Mouse (Mus musculus): ENCODE data around the gene Racgap1.

DNA sequence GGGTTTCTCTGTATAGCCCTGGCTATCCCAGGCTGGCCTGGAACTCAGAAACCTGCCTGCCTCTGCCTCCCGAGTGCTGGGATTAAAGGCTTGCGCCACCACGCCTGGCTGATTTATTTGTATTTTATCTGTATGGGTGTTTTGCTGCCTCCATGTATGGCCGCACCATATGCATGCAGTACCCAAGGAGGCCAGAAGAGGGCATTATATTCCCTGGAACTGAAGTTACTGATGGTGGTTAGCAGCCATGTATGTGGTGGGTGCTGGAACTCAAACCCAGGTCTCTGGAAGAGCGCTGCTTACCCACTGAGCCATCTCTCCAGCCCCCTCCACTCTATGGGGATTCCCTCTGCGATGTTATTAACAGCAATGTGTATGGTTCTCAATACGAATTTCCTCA, 31.4 kb upstream of the Racgap1 start:
- TF ChIP-seq POLR2A (IDR thresholded peaks at IDR 0.05; ENCODE audit: low read depth, low read length) (no peak), CTCF (conservative IDR thresholded peaks at IDR 0.05; ENCODE audit: insufficient read depth, insufficient read length, low read depth, low read length) (peak; percentile 35; the same call in 1 of the 2 replicates)
